Mouse (Mus musculus) megakaryocyte, embryonic 14.5 days (primary cell): ENCODE data around the gene Dock9.

Experiments used
- FLI1 ChIP-seq: IDR thresholded peaks from 2 replicates; pipeline ENCODE4 v1.6.1; 2012; ENCODE audit warnings: low read length, inconsistent platforms, mixed read lengths
- GATA1 ChIP-seq: IDR thresholded peaks from 3 replicates; pipeline ENCODE4 v1.6.1; 2012; ENCODE audit warnings: mixed read lengths, low read length, inconsistent platforms, borderline replicate concordance

DNA sequence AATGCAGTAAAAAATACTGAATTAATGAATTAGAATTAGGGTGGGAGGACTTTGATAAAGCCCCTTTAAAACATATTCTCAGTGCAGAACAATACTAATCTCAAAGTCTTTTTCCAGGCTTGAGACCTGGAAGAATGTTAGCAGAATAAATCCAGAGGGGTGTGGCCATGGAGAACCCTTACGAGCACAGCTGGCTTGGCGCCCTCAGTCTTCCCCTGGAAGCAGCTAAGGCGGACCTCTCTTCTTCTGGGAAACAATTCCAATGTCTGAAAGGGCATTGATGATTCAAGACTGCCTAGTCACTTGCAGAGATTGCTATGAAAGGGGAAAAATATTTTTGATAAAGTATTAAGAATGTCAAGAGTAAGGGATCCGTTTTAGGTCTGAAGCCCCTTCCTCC, 9.2 kb upstream of the Dock9 start:
- TF ChIP-seq GATA1 (no peak), FLI1 (no peak)
